Mouse (Mus musculus): ENCODE data around the gene Pgm5.

Gene Pgm5

DNA sequence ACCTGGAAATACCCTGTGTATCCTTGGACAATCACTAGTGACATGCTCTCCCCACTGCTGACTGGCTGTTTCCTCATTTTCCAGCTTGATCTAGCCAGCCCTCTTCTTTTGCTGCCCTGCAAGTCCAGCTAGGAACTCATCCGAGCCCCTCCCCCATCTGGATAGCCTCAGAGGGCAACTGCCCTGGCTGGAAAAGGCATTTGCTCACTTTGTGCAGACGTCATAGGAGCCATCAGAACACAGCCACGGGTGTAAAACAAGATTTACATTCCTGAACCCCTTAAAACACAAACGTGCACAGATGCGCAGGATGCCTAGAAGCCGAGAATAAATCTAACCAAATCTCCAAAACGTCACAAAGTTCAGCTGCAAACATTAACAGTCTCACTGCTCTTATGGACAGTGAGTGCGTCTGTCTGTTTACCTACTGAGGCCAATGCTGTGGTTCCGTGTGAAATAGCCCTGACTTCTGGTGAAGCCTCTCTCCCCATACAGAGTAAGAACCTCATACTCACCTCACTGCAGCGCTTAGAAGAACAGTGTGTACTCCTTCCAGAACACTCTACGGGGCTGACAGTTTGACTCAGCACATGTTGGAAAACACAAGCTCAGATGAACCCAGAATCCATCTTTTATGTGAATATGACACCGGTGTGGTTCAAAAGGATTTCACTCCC is 99.0 kb downstream of the Pgm5 start:
- DNase-seq = peak in 1 of 2 experiments; percentile 20

DNA sequence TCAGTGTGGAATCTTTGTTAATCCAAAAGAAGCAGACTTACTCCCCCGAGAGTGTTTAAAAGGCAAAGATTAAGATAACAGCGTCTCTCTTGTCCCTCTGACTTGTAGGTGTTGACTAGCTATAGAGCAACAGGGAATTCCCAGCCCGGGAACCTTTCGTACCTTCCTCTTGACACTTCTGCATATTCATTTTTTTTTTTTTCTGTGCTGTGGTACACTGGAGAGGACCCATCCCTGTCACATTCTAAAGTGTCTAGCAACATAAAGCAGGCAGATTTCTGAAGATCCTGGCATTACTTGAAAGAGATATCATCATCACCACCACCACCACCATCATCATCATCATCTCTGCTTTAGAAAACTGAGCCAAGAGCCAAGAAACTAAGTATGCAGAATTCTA is 105.0 kb downstream of the Pgm5 start:
- DNase-seq = no peak

DNA sequence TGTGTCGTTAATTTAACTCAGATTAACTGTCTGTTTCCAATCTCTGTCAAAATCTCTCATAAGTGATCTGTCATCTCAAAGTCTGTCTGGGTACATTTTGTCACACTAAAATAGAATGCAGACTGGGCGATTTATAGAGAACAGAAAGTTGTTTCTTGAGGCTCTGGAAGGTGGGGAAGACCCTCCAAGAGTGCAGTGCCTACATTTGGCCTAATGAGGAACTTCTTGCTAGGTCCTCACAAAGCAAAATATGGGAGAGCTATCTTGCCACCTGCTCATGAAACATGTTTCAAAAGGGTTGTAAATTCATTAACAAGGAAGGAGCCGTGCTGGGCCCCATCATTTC is 107.2 kb downstream of the Pgm5 start:
- no peak for DNase-seq

DNA sequence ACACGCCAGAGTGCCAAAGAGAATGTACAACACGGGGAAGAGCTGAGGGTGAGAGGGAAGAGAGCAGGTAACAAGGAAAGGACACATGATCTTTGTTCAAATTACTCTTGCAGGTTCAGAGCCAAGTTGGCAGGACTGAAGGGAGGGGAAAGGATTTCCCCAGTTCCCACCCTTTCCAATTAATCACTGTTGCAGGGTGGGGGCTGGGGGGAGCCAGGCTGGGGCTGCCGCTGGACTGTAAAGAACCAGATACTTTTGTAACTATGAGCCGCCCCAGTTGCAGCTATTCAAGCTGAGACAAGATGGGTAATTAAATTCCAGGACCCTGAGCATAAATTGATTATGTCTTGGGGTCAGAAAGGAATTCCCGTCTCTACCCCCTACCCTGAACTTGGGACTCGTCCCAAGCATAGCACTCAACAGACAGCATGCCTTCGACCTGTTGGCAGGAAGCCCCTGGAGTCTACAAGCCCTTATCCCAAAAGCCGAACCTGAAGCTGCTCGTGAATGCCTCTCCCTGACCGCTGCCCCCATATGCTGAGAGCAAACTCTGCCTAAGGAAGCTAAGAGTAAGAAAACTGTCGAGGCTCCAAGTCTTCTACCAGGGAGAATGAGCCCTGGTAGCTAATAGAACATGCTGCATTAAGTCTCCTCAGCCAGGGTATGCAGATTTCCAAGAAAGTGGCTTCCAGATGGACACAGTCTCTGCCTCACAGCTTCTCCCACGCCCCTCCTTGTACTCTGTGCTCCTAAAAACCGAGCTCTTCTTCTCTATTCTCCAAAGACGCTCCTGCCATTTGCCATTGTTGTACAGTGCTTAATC is 107.8 kb downstream of the Pgm5 start:
- DNase-seq = peak; percentile 6 to 27

DNA sequence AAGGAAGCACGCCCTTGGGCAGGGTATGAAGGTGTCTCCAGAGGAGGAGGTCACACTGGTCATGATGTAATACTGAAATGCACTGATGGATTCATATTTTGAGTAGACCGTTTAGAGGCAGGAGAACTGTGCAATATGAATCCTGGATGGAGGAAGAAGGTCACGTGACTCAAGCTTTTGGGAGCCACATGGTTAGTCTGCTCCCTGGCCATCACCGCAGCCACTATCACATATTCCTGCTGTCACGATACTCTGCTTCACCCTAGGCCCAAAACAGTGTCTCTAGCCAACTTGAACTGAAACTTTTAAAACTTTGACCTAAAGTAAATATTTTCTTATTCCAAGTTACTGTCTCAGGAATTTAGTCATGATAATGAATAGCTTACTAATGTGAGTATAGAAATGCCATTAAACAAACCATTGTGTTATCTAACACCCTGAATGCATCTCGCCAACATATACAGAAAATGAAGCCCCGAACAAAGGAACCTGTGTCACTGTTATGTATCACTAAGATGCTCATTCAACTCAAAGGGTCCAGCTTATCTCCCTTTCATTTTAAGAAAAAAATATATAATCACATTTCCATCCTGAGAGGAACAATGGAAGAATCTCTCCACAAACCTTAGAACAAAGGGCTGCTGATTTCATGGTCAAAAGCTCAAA is 108.6 kb downstream of the Pgm5 start:
- no peak for DNase-seq

DNA sequence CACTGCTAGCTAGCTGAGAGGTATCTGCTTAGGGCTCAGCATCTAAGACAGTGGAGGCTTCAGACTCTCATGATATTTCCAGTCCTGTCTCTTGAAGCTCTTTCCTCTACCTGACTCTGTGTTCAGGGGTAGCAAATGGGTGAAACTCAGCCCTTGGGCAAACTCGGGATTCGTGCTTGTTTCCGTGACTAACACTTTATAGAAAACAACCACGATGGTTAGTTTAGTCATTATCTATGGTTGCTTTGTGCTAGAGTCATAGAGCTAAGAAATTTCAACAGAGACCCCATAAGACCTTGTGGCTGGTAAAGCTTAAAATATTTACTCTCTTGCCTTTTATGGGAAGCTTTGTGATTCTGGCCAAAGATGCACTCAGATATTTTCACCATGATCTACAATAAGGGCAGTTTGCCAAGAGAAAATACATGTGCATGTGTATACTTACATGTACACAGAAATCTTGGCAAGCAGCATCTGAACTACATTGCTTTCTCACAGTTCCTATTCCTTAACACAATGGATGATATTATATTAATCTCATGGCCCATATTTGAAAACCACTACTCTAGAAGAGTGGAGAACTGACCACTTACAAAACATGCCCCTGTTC is 115.3 kb downstream of the Pgm5 start:
- DNase-seq = no peak

DNA sequence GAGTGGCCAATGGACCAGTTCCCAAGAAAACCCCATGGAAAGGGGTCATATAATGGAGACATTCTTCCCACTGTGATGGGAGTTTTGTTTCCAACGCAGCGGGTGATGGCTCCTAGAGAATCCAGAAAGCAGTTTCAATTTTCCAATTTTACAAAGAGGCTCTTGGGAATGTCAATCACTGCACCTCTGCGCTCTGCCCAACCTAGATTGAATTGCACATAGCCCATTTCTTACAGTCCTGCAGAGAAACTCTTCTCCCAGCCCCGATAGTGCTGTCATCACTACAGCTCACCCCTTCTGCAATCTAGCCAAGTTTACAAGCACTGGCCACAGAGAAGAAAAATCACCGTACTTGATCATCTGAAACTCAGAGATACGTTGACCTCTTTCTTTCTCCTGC is 119.0 kb downstream of the Pgm5 start:
- no peak for DNase-seq

DNA sequence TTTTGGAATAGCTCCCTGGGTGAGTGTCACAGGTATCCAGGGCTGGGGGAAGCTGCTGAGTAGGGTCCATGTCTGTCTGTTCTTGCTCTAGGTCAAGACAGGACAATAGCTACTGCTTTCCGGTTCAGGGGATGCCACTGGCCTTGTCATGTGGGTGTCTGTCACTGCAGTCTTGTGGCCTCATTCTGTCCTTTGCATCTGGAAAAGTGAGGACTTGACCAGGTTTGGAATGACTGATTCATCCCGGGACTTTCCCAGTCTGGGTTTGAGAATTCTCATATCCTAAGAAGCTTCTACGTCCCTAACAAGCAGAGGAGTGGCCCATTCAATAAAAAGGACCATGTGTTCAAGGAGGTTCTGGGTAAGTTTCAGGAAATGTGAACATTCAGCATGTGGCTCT is 122.9 kb downstream of the Pgm5 start:
- no peak for DNase-seq

DNA sequence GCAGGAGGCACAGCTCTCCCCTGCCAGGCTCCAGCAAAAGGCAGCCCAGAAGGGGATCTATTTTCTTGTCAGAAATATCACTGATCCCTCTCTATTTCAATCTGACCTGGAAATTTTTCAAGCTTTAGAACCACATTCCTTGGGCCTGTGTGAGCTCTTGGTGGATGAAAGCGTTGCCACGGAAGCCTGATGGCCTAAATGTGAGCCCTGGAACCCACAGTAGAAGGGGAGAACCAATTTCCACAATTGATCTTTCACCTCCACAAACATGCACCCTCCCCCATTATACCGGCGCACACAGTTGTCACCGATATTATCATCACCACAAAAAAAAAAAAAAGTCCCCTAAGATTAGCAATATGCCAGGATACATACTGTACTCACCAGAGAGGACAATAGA is 123.6 kb downstream of the Pgm5 start:
- DNase-seq = no peak

DNA sequence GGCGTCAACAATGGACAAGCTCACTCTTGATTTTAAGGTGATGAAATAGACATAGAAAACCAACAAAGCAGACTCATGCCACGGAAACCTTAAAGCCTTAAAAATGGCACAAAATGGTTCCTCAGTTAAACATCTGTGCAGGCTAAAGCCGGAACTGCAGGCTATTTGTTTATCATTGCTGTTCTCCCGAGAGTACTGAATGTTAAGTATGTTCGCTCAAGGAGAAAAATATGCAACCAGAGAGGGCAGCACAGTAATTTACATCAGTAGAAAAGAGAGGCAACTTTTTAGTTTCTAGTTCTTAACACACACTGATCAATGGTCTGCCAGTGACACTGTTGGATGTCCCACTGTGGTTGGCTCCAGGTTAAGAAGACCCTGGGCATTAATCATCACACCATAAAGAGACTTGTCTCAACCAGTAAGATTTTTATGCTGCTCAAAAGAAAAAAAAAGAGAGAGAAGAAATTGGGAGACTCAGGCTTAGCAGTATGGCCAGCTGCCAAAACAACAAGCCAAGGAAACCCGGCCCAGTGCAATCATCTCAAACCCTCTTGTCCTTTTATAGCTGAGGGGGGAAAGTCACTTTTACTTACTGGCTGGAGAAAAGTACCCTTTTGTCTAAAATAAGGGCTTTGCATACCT is 126.0 kb downstream of the Pgm5 start:
- peak; percentile 35 to 47 for DNase-seq

DNA sequence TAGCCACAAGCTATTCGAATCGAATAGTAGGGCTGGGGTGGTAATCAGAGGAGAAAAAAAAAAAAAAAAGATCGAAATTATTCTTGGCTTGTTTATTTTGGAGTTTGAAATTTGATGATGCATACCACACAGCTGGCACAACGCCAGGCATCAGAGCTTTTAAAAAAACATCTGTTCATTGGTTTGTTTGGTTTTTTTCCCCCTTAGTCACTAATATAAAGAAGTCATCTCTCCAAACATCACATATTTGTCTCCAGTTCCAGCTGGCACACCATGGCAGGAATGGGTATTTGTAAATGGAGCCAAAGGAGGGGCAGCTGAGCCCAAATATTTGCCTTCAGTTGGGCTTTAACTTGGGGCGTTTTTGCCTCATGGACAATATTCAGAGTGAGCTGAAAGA is 131.0 kb downstream of the Pgm5 start:
- peak; percentile 4 to 22 for DNase-seq

DNA sequence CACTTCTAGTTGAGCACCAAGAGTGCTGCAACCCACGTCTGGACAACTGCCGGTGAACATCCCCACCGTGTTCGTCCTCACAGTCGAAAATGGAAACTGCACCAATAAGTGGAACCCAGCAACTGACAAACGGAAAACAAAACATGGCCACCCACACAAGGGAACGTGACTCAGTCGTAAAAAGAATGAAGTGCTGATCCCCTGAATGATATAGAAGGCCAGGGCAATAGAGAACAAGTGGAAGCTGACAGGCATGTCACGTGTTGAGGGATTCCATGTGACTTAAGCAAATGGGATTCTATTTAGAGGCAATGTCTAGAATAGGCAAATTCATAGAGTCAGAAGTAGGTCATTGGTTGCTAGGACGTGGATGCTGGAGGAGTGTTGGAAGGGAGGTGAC is 137.3 kb downstream of the Pgm5 start:
- DNase-seq = no peak

DNA sequence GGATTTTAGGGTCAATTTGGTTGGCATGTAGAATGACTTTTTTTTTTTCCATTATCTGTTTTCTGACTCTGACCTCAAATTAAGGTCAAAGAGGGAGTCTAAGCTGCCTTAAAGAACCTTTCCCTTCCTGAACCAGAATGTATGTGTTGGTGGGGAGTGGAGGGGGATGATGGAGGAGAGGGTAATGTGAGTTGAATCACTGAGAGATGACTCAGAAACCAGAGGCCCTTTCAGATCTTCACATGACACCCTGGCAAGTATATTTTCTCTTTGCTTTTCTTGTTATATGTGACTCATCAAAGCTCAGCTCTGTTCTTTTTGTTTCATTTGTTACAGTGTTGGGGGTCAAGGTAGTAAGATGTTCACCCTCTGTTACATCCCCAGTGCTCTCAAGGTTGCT is 141.2 kb downstream of the Pgm5 start:
- no peak for DNase-seq

DNA sequence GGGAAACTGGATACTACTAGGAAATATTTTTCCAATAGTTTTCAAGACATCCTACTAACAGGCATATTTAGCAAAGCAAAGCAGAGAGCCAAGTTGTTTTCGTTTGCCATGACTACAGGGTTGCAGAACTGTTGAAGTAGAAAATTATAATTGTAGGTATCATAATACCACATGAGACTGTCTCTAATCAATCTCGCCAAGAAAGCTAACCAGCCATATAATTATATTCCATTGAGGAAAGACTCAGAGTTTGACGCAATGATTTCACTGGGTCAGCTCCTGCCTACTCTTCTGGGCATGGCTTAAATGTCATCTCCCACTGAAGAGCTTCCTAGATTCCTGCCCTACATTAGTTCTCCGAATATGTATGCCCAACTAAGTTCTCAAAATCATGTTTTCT is 142.2 kb downstream of the Pgm5 start:
- no peak for DNase-seq

DNA sequence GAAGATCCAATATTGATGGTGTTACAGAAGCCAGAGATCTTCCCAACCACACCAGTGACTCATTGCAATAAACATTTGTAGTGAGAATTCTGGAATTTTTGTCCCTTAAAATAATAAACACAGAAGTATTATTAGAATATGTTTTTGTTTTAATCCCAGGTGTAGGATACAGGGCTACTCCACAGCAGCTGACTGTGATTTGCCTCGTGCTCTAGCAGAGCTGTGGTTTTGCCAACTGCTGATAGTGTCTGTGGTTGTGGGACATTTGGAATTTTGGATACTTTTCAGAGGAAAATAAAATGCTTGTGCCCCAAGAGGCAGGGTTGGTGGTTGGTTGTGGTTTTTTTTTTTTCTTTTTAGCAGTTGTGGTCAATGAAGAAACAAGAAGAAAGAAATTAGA is 143.6 kb downstream of the Pgm5 start:
- DNase-seq = no peak

DNA sequence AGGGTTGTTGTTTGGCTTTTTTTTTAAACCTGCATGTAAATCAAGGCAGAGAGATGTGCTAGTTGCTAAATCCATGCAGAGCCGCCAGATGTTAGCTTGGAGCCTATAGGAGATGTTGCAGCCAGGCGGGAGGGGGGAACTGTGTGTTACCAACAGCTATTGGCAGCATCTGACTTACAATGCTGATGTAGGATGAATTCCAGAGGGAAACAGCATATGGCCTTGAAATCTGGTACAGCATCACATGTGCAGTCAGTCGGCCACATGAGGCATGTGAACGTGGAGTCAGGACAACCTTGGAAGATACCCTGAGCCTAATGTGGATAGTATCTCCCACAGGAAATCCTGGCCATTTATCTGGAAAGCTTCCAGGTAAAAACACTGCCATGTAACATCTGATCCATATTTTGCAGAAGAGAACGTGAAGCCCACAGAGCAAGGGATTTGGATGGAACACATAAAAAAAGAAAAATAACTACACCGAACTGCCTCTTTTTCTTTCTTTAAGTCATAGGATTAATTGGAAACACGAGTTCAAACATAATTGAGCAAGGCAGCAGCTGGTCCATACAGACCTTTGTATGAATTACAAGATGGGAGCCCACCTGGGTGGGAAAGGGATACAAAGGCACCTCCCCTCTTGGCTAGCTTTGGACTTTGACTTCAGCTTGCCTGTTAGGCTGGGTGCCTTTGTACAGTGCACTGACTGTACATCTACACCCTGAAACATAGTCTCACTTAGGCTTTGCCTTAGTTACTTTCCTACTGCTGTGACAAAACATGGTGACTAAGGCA is 145.2 kb downstream of the Pgm5 start:
- DNase-seq = no peak

DNA sequence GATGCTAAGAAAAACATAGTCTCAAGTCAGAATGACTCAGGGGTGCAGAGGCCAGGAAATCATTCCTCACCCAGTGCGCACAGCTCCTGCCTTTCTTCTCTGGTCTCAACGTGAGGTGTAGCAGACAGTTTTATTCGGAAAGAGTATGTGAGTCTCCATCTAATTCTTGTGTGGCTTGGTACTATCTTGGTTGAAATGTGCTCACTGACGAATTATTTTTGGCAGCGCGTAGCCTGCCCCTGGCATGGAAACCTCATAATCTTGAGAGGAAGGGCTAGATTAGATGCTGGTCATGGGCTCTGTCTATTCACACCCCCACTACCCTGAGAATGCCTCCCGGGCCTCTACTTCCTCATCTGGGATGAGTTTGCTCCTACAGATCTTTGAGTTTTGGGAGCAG is 153.6 kb downstream of the Pgm5 start:
- DNase-seq = no peak

DNA sequence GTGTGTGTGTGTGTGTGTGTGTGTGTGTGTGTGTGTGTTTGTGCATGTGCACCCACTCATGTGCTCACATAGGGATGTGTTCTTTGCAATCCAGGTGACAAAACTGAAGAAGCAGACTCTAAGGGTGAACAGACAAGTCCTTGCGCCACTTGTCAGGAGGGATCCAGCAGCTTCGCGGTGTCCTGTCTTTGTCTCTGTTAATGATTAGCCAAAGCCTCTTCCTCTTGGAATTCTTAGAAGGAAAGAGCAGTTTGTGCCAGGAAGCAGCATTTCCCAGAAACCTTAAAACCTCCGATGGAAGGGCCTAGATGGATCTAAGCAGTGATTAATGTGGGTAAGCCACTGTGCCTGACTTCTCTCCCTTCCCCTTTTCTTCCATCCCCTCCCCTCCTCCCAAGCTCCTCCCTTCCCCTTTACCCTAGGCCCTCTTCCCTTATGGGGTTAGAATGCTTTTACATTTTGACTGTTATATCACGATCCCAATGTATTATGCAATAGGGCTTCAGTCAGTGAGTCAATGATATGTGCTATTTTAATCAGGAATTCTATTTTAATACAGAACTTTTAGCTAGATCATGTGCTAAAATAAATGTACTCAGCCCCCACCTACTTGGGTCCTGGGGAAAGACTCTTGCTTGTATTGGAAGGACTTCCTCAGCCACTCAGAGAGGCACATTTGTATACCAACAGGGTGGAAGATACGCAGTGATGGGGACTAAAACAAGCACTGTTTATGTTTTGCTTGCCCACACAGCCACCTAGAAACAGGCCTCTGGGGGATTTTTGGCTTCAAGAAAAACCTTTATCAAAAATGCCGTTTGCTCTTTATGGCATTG is 154.4 kb downstream of the Pgm5 start:
- peak; percentile 33 to 54 for DNase-seq

DNA sequence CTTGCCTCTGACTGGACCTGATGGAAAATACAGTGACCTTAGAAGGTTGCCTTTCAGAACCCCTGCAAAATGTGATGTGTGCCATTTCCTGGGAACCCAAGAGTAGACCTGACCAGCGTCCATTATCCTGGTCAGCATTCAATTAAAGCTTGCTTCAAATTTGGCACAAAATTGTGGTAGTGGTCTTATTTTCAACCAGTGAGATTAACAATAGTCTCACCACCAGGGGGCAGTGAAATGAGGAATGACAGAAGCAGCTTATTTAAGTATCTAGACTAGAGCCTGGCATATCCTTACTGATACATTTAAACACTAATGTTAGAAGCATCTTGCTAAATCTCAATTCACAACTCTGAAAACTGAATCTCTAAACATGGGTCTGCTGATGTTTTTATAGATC is 156.3 kb downstream of the Pgm5 start:
- DNase-seq = peak; percentile 46 to 58

DNA sequence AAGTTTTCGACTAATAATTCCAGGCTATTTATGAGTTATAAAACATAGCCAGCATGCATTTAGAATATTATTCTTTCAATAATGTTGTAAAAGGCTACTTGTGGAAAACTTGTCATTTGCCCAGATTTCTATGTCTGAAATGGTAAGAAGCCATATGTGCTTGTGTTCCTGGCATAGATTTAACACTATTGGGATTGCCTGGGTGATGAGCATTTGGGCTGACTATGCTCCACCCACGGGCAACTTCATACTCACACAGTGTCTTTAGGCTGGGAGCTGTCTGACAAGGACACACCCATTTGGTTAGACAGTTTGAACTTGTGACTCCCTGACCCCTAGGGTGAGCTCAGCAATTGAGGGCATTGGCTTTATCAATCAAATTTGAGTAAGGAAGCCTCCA is 157.3 kb downstream of the Pgm5 start:
- no peak for DNase-seq

DNA sequence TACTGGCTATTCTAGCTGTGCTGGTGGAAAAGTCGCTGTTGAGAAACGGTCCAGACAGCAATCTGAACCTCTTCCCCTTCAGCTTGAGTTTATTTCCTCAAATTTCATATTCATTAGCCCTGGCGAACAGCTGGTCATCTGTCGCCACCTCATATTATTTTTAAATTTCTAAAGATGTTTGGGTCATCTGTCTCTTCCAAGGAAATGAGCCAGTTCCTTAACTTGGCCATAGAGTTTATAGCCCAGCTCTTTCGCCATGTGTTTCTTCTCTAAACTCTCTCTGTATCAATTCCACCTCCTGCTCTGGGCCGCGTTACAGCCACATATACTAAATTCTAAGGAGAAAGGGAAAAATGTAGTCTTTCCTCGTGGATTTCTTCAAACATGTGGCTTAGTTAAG is 158.0 kb downstream of the Pgm5 start:
- no peak for DNase-seq

Data from kidney, postnatal 36 days (tissue).